Mouse (Mus musculus): Measurements from ENCODE around the gene Prpf38b.

GRCm38 (mm10) chr3:108911548-108912413 lies at the start of gene Prpf38b:
- TF ChIP-seq CTCF (IDR thresholded peaks at IDR 0.05; ENCODE audit: low read depth, low read length) (no peak), POLR2A (IDR thresholded peaks at IDR 0.05; ENCODE audit: insufficient read depth, low read length) (peak; percentile 84)
